Mouse (Mus musculus): ENCODE measurements at regions not wholly inside any gene's neighbourhood (a gene's known extent, or its start where the extent isn't known, plus 50 kb on each side); places are given as distances from the start of the nearest gene placed in this dataset.

- TF ChIP-seq MAX (IDR thresholded peaks at IDR 0.05; ENCODE audit: low read length) (no peak), CHD2 (IDR thresholded peaks at IDR 0.05; ENCODE audit: low read length) (no peak), POLR2A (IDR thresholded peaks at IDR 0.05; ENCODE audit: control insufficient read depth in 1 of 2, insufficient read depth in 1 of 2, low read depth in 1 of 2, low read length in 2 of 2, poor library complexity in 1 of 2) (no peak), MEF2A (IDR thresholded peaks at IDR 0.05; ENCODE audit: extremely low read depth, insufficient replicate concordance, low read depth, low read length, poor library complexity, severe bottlenecking) (no peak), MAZ (IDR thresholded peaks at IDR 0.05; ENCODE audit: low read depth, low read length) (no peak), CTCF (IDR thresholded peaks at IDR 0.05 in 2 of 3, conservative IDR thresholded peaks at IDR 0.05 in 1 of 3; ENCODE audit: control insufficient read depth in 1 of 3, insufficient read depth in 1 of 3, low read depth in 2 of 3, low read length in 3 of 3, poor library complexity in 1 of 3, severe bottlenecking in 1 of 3) (no peak), RAD21 (IDR thresholded peaks at IDR 0.05; ENCODE audit: low read depth, low read length) (no peak), GATA1 (IDR thresholded peaks at IDR 0.05; ENCODE audit: low read depth, low read length) (no peak), SIN3A (IDR thresholded peaks at IDR 0.05; ENCODE audit: low read length) (no peak), ELF1 (IDR thresholded peaks at IDR 0.05; ENCODE audit: low read depth, low read length) (no peak), TAL1 (IDR thresholded peaks at IDR 0.05; ENCODE audit: low read length) (no peak), ZNF384 (IDR thresholded peaks at IDR 0.05; ENCODE audit: low read depth, low read length) (no peak), UBTF (IDR thresholded peaks at IDR 0.05; ENCODE audit: borderline replicate concordance, insufficient read depth, low read depth, low read length) (no peak)
These were observed 141.8 kb upstream of the Mycn start for GRCm38 (mm10) chr12:13083337-13084054.

Data from MEL (cell line).